Mouse (Mus musculus): Measurements from ENCODE around the gene Clint1.
"Not testable (repeated sequence)": the region's sequence is repeated elsewhere in the genome, so short reads cannot be mapped to it uniquely, and the experiment has no call there.

Gene Clint1

GRCm38 (mm10) chr11:45848253-45848652, 3.6 kb upstream of the Clint1 start:
- DNase-seq (ENCODE audit: low spot score in 2 of 2): no peak

GRCm38 (mm10) chr11:45849203-45849602, 2.6 kb upstream of the Clint1 start:
- DNase-seq (ENCODE audit: low spot score in 2 of 2): no peak

- DNase-seq (ENCODE audit: low spot score in 2 of 2): peak; percentile 38 to 44
Measured at GRCm38 (mm10) chr11:45849859-45850258, 2.0 kb upstream of the Clint1 start.

GRCm38 (mm10) chr11:45850317-45850716, 1.5 kb upstream of the Clint1 start:
- DNase-seq (ENCODE audit: low spot score in 2 of 2): no peak

- peak; percentile 24 to 46 for DNase-seq (ENCODE audit: low spot score in 2 of 2)
Measured at GRCm38 (mm10) chr11:45852124-45852994, 508 bp downstream of the Clint1 start.

GRCm38 (mm10) chr11:45852995-45853317, 1.1 kb downstream of the Clint1 start:
- peak; percentile 14 to 43 for DNase-seq (ENCODE audit: low spot score in 2 of 2)

GRCm38 (mm10) chr11:45853916-45854315, 2.1 kb downstream of the Clint1 start:
- no peak for DNase-seq (ENCODE audit: low spot score in 2 of 2)

- DNase-seq (ENCODE audit: low spot score in 2 of 2): no peak
Measured at GRCm38 (mm10) chr11:45854381-45854780, 2.5 kb downstream of the Clint1 start.

- no peak for DNase-seq (ENCODE audit: low spot score in 2 of 2)
Measured at GRCm38 (mm10) chr11:45855407-45856148, 3.7 kb downstream of the Clint1 start.

- DNase-seq (ENCODE audit: low spot score in 2 of 2): no peak
Measured at GRCm38 (mm10) chr11:45856149-45856516, 4.3 kb downstream of the Clint1 start.

GRCm38 (mm10) chr11:45861334-45861733, 9.5 kb downstream of the Clint1 start:
- no peak for DNase-seq (ENCODE audit: low spot score in 2 of 2)

GRCm38 (mm10) chr11:45864409-45864808, 12.6 kb downstream of the Clint1 start:
- DNase-seq (ENCODE audit: low spot score in 2 of 2): no peak

- no peak for DNase-seq (ENCODE audit: low spot score in 2 of 2)
Measured at GRCm38 (mm10) chr11:45865861-45866260, 14.0 kb downstream of the Clint1 start.

GRCm38 (mm10) chr11:45866534-45866933, 14.7 kb downstream of the Clint1 start:
- no peak for DNase-seq (ENCODE audit: low spot score in 2 of 2)

GRCm38 (mm10) chr11:45873666-45874065, 21.8 kb downstream of the Clint1 start:
- DNase-seq (ENCODE audit: low spot score in 2 of 2): peak in 1 of 2 experiments; percentile 18

- DNase-seq (ENCODE audit: low spot score in 2 of 2): no peak
Measured at GRCm38 (mm10) chr11:45874251-45874650, 22.4 kb downstream of the Clint1 start.

- DNase-seq (ENCODE audit: low spot score in 2 of 2): no peak
Measured at GRCm38 (mm10) chr11:45875351-45875935, 23.6 kb downstream of the Clint1 start.

- no peak for DNase-seq (ENCODE audit: low spot score in 2 of 2)
Measured at GRCm38 (mm10) chr11:45876036-45876435, 24.2 kb downstream of the Clint1 start.

- not testable (repeated sequence) for DNase-seq (ENCODE audit: low spot score in 2 of 2)
Measured at GRCm38 (mm10) chr11:45879366-45879765, 27.5 kb downstream of the Clint1 start.

GRCm38 (mm10) chr11:45881026-45881682, 29.3 kb downstream of the Clint1 start:
- DNase-seq (ENCODE audit: low spot score in 2 of 2): peak in 1 of 2 experiments; percentile 28

GRCm38 (mm10) chr11:45881683-45882068, 29.8 kb downstream of the Clint1 start:
- no peak for DNase-seq (ENCODE audit: low spot score in 2 of 2)

Measured in spleen, postnatal 36 days (tissue).